Mouse (Mus musculus) gonadal fat pad, adult 2 months (tissue): ENCODE measurements at regions not wholly inside any gene's neighbourhood (a gene's known extent, or its start where the extent isn't known, plus 50 kb on each side); places are given as distances from the start of the nearest gene placed in this dataset.
A peak's percentile ranks its signal among the peaks of the same experiment; 100 is the strongest.

Source experiments
- DNase-seq: peaks from one replicate; pipeline ENCODE4 v3.0.0-alpha.2; 2012; ENCODE audit warnings: low read depth

- no peak for DNase-seq
These were observed 86.2 kb upstream of the Slc25a26 start for GRCm38 (mm10) chr6:94413987-94414360.

- DNase-seq = no peak
These were observed 86.7 kb upstream of the Slc25a26 start for GRCm38 (mm10) chr6:94413297-94413986.

- DNase-seq = no peak
These were observed 87.8 kb upstream of the Slc25a26 start for GRCm38 (mm10) chr6:94412341-94412740.

GRCm38 (mm10) chr6:94410480-94410879 is 89.7 kb upstream of the Slc25a26 start:
- DNase-seq = no peak

- no peak for DNase-seq
These were observed 91.1 kb upstream of the Slc25a26 start for GRCm38 (mm10) chr6:94408996-94409395.

GRCm38 (mm10) chr6:94407751-94408150 is 92.4 kb upstream of the Slc25a26 start:
- DNase-seq = no peak

- DNase-seq = no peak
These were observed 94.6 kb upstream of the Slc25a26 start for GRCm38 (mm10) chr6:94405371-94406076.

GRCm38 (mm10) chr6:94401617-94402481 is 98.3 kb upstream of the Slc25a26 start:
- DNase-seq = no peak

- DNase-seq = no peak
These were observed 99.0 kb upstream of the Slc25a26 start for GRCm38 (mm10) chr6:94401061-94401591.

- DNase-seq = no peak
These were observed 99.6 kb upstream of the Slc25a26 start for GRCm38 (mm10) chr6:94400471-94401051.

- DNase-seq = no peak
These were observed 107.4 kb upstream of the Magi1 start for GRCm38 (mm10) chr6:94391134-94391533.

- no peak for DNase-seq
These were observed 106.7 kb upstream of the Magi1 start for GRCm38 (mm10) chr6:94390403-94390802.

GRCm38 (mm10) chr6:94389716-94390115 is 106.0 kb upstream of the Magi1 start:
- no peak for DNase-seq

- no peak for DNase-seq
These were observed 103.9 kb upstream of the Magi1 start for GRCm38 (mm10) chr6:94387648-94388047.

GRCm38 (mm10) chr6:94385531-94385930 is 101.8 kb upstream of the Magi1 start:
- DNase-seq = no peak

- no peak for DNase-seq
These were observed 86.3 kb upstream of the Magi1 start for GRCm38 (mm10) chr6:94369991-94370390.

- DNase-seq = peak; percentile 6
These were observed 80.2 kb upstream of the Magi1 start for GRCm38 (mm10) chr6:94363951-94364350.

GRCm38 (mm10) chr6:94362626-94363025 is 78.9 kb upstream of the Magi1 start:
- no peak for DNase-seq

- no peak for DNase-seq
These were observed 73.9 kb upstream of the Magi1 start for GRCm38 (mm10) chr6:94357568-94357967.

- DNase-seq = no peak
These were observed 70.9 kb upstream of the Magi1 start for GRCm38 (mm10) chr6:94354451-94355095.

- no peak for DNase-seq
These were observed 60.6 kb upstream of the Magi1 start for GRCm38 (mm10) chr6:94344296-94344695.
